Mouse (Mus musculus): Measurements from ENCODE around the gene Gpsm2.
"Not testable (repeated sequence)": the region's sequence is repeated elsewhere in the genome, so short reads cannot be mapped to it uniquely, and the experiment has no call there.

Gpsm2 gene

GRCm38 (mm10) chr3:108654566-108654965 lies 67.5 kb downstream of the Gpsm2 start:
- no peak for DNase-seq (ENCODE audit: low read depth, low spot score)

GRCm38 (mm10) chr3:108653710-108654379 lies 68.3 kb downstream of the Gpsm2 start, which contains the start of gene Clcc1:
Clcc1 (plus strand) TSS chr3:108653913.
- peak; percentile 90 for DNase-seq (ENCODE audit: low read depth, low spot score)

- no peak for DNase-seq (ENCODE audit: low read depth, low spot score)
These were observed 69.1 kb downstream of the Gpsm2 start for GRCm38 (mm10) chr3:108652866-108653642.

- not testable (repeated sequence) for DNase-seq (ENCODE audit: low read depth, low spot score)
These were observed 74.4 kb downstream of the Gpsm2 start for GRCm38 (mm10) chr3:108647681-108648080.

GRCm38 (mm10) chr3:108646036-108646435 lies 76.1 kb downstream of the Gpsm2 start:
- DNase-seq (ENCODE audit: low read depth, low spot score), result no peak

GRCm38 (mm10) chr3:108644856-108645255 lies 77.3 kb downstream of the Gpsm2 start:
- DNase-seq (ENCODE audit: low read depth, low spot score), result no peak

GRCm38 (mm10) chr3:108640998-108641397 lies 81.1 kb downstream of the Gpsm2 start:
- no peak for DNase-seq (ENCODE audit: low read depth, low spot score)

- no peak for DNase-seq (ENCODE audit: low read depth, low spot score)
These were observed 82.7 kb downstream of the Gpsm2 start for GRCm38 (mm10) chr3:108639412-108639811.

GRCm38 (mm10) chr3:108634761-108635160 lies 87.3 kb downstream of the Gpsm2 start:
- no peak for DNase-seq (ENCODE audit: low read depth, low spot score)
